Mouse (Mus musculus) cerebellum, adult 2 months (tissue): ENCODE measurements around the gene Tmco1. TPM values are rescaled to one million over a fixed set of nuclear protein-coding genes. Genes with fewer than 3 reads are reported as not detected.
A peak's percentile ranks its signal among the peaks of the same experiment; 100 is the strongest.

Experiments
- DNase-seq, 2 experiments: peaks; one replicate each; pipeline ENCODE4 v3.0.0; 2021
- H3K27ac ChIP-seq: fragments of 200-500 bp; 2 replicates; pipeline ENCODE4 v1.5.1; 2012; ENCODE audit warnings: low read length, control low read depth, inconsistent platforms; ENCODE audit not compliant: insufficient read depth
- H3K27me3 ChIP-seq: fragments of 200-500 bp; 2 replicates; pipeline ENCODE4 v1.6.1; 2012; ENCODE audit warnings: inconsistent platforms, mild to moderate bottlenecking, low read length, moderate library complexity; ENCODE audit not compliant: control insufficient read depth, insufficient read depth
- H3K4me1 ChIP-seq: fragments of 200-500 bp; 2 replicates; pipeline ENCODE4 v1.6.1; 2011; ENCODE audit warnings: low read length; ENCODE audit not compliant: control insufficient read depth, insufficient read depth
- H3K4me3 ChIP-seq: fragments of 200-500 bp; replicated peaks from 2 replicates; pipeline ENCODE3; 2011; ENCODE audit warnings: mild to moderate bottlenecking, low read depth, low read length, control low read depth; ENCODE audit not compliant: insufficient read depth
- CTCF ChIP-seq: fragments of 200-500 bp; IDR thresholded peaks from 2 replicates; pipeline ENCODE4 v1.5.1; 2011; ENCODE audit warnings: low read depth, mild to moderate bottlenecking, control low read depth, low read length, moderate library complexity, borderline replicate concordance; ENCODE audit not compliant: insufficient read depth
- POLR2A ChIP-seq: fragments of 200-500 bp; IDR thresholded peaks from 2 replicates; pipeline ENCODE4 v1.6.1; 2011; ENCODE audit warnings: low read length, control low read depth, borderline replicate concordance; ENCODE audit not compliant: insufficient read depth
- WGBS: fragments of 180-500 bp; shearing (Covaris S2); methylation state at CpG from one replicate; pipeline ENCODE4 v1.1.7; 2018; 5-methylcytosine and 5-hydroxymethylcytosine counted together
- polyA plus RNA-seq: library from polyadenylated mRNA; depleted of rRNA; stranded (reverse); fragments of >200 nt; gene quantifications from 2 replicates; pipeline ENCODE4 v1.2.3, GENCODE M21; 2012

Tmco1 gene
- polyA plus RNA-seq, 1 experiment, result 71.7 TPM

GRCm38 (mm10) chr1:167279160-167279715 lies 28.9 kb upstream of the Tmco1 start:
- DNase-seq, result peak in 1 of 2 experiments; percentile 53
- Histone ChIP-seq H3K27me3 (no peaks in the 10 kb centered on the region), H3K4me1 (peaks cover 9% of the 10 kb centered on the region), H3K4me3 (no peak overlapping the region), H3K27ac (no peak overlapping the region)
- TF ChIP-seq CTCF (no peak), POLR2A (no peak)
- 48% methylated on average over 13 of the region's 13 CpGs for WGBS

- Histone ChIP-seq H3K27ac (no peak overlapping the region), H3K4me3 (no peak overlapping the region), H3K4me1 (peaks cover 9% of the 10 kb centered on the region), H3K27me3 (no peaks in the 10 kb centered on the region)
- 84% methylated on average over 10 of the region's 10 CpGs for WGBS
- TF ChIP-seq CTCF (no peak), POLR2A (no peak)
- no peak for DNase-seq
Measured at GRCm38 (mm10) chr1:167280061-167280460, 28.1 kb upstream of the Tmco1 start.

GRCm38 (mm10) chr1:167282112-167282511 lies 26.1 kb upstream of the Tmco1 start:
- 70% methylated on average over 3 of the region's 3 CpGs for WGBS
- DNase-seq, result no peak
- Histone ChIP-seq H3K4me1 (peaks cover 9% of the 10 kb centered on the region), H3K27ac (no peak overlapping the region), H3K4me3 (no peak overlapping the region), H3K27me3 (no peaks in the 10 kb centered on the region)
- TF ChIP-seq POLR2A (no peak), CTCF (no peak)

GRCm38 (mm10) chr1:167282768-167283167 lies 25.4 kb upstream of the Tmco1 start:
- no peak for TF ChIP-seq CTCF
- no peak for TF ChIP-seq POLR2A

GRCm38 (mm10) chr1:167283441-167284257 lies 24.5 kb upstream of the Tmco1 start:
- peak overlapping the region; percentile 82 for H3K4me3 ChIP-seq
- no peak for TF ChIP-seq POLR2A
- no peak for TF ChIP-seq CTCF
- peaks cover 9% of the 10 kb centered on the region for H3K4me1 ChIP-seq
- WGBS, result 1% methylated on average over 44 of the region's 44 CpGs
- DNase-seq, result peak; percentile 60 to 63
- H3K27ac ChIP-seq, result 0 out of 2 replicates have a peak overlapping the region, but pooled peaks have one; percentile 89
- no peaks in the 10 kb centered on the region for H3K27me3 ChIP-seq

More at GRCm38 (mm10) chr1:167282768-167283167, 25.4 kb upstream of the Tmco1 start:
- WGBS, result 42% methylated on average over 5 of the region's 5 CpGs
- Histone ChIP-seq H3K4me3 (no peak overlapping the region), H3K4me1 (peaks cover 9% of the 10 kb centered on the region), H3K27me3 (no peaks in the 10 kb centered on the region), H3K27ac (no peak overlapping the region)
- DNase-seq, result no peak

GRCm38 (mm10) chr1:167284258-167284836 lies 23.8 kb upstream of the Tmco1 start:
- peaks cover 6% of the 10 kb centered on the region; the same call in 1 of the 2 replicates for H3K4me1 ChIP-seq
- WGBS, result under 1% methylated on average over 73 of the region's 73 CpGs
- peak overlapping the region; percentile 89 for H3K27ac ChIP-seq
- H3K27me3 ChIP-seq, result no peaks in the 10 kb centered on the region
- peak; percentile 64 to 74 for DNase-seq
- TF ChIP-seq POLR2A (no peak), CTCF (no peak)
- H3K4me3 ChIP-seq, result peak overlapping the region; percentile 82

GRCm38 (mm10) chr1:167284837-167285319 lies 23.3 kb upstream of the Tmco1 start:
- TF ChIP-seq CTCF (no peak), POLR2A (peak; percentile 91)
- WGBS, result under 1% methylated on average over 51 of the region's 51 CpGs
- Histone ChIP-seq H3K4me3 (peak overlapping the region; percentile 82), H3K4me1 (peaks cover 6% of the 10 kb centered on the region; the same call in 1 of the 2 replicates), H3K27me3 (no peaks in the 10 kb centered on the region), H3K27ac (peak overlapping the region; percentile 89)
- peak; percentile 94 to 96 for DNase-seq

- no peak for DNase-seq
- TF ChIP-seq CTCF, result no peak
- TF ChIP-seq POLR2A, result no peak
- peaks cover 5% of the 10 kb centered on the region; the same call in 1 of the 2 replicates for H3K4me1 ChIP-seq
- H3K27me3 ChIP-seq, result no peaks in the 10 kb centered on the region
- H3K4me3 ChIP-seq, result peak within 1 kb of the TSS; percentile 82
- WGBS, result 0% methylated on average over 2 of the region's 2 CpGs
- peak within 1 kb of the TSS; percentile 89 for H3K27ac ChIP-seq
Measured at GRCm38 (mm10) chr1:167285320-167285355, 23.0 kb upstream of the Tmco1 start, which contains the start of gene Uck2. TSS of gene Uck2 (minus strand) at chr1:167285320.
